Mouse (Mus musculus) thymus, postnatal 36 days (tissue): ENCODE measurements around the gene Apod.
A peak's percentile ranks its signal among the peaks of the same experiment; 100 is the strongest.
"Not testable (repeated sequence)": the region's sequence is repeated elsewhere in the genome, so short reads cannot be mapped to it uniquely, and the experiment has no call there.

Experiments
- DNase-seq, 2 experiments: peaks; one replicate each; pipeline ENCODE4 v3.0.0; 2022; ENCODE audit warnings: mixed read lengths in 2 of 2

Apod gene

GRCm38 (mm10) chr16:31320954-31321353 is 6.3 kb upstream of the Apod start:
- no peak for DNase-seq

GRCm38 (mm10) chr16:31319723-31320122 is 5.1 kb upstream of the Apod start:
- DNase-seq = not testable (repeated sequence)

- no peak for DNase-seq
Observed at GRCm38 (mm10) chr16:31319316-31319715, 4.7 kb upstream of the Apod start.

GRCm38 (mm10) chr16:31318418-31318817 is 3.8 kb upstream of the Apod start:
- DNase-seq = no peak

GRCm38 (mm10) chr16:31316246-31317143 is 1.9 kb upstream of the Apod start:
- not testable (repeated sequence) for DNase-seq

- no peak for DNase-seq
Observed at GRCm38 (mm10) chr16:31315294-31315693, 686 bp upstream of the Apod start.

- DNase-seq = no peak
Observed at GRCm38 (mm10) chr16:31313611-31314010, 997 bp downstream of the Apod start.

GRCm38 (mm10) chr16:31312296-31312695 is 2.3 kb downstream of the Apod start:
- DNase-seq = no peak

- DNase-seq = no peak
Observed at GRCm38 (mm10) chr16:31305199-31305919, 9.2 kb downstream of the Apod start.

- DNase-seq = no peak
Observed at GRCm38 (mm10) chr16:31303276-31303675, 11.3 kb downstream of the Apod start.

GRCm38 (mm10) chr16:31300883-31301532 is 13.6 kb downstream of the Apod start:
- no peak for DNase-seq

- no peak for DNase-seq
Observed at GRCm38 (mm10) chr16:31300467-31300866, 14.1 kb downstream of the Apod start.

- no peak for DNase-seq
Observed at GRCm38 (mm10) chr16:31299960-31300353, 14.7 kb downstream of the Apod start.

- DNase-seq = no peak
Observed at GRCm38 (mm10) chr16:31299164-31299959, 15.2 kb downstream of the Apod start.

GRCm38 (mm10) chr16:31297113-31297512 is 17.5 kb downstream of the Apod start:
- peak in 1 of 2 experiments; percentile 10 for DNase-seq

GRCm38 (mm10) chr16:31293761-31294160 is 20.8 kb downstream of the Apod start:
- DNase-seq = no peak

GRCm38 (mm10) chr16:31290751-31291365 is 23.8 kb downstream of the Apod start:
- DNase-seq = no peak

- no peak for DNase-seq
Observed at GRCm38 (mm10) chr16:31290281-31290680, 24.3 kb downstream of the Apod start.

- DNase-seq = no peak
Observed at GRCm38 (mm10) chr16:31287712-31288111, 26.9 kb downstream of the Apod start.

GRCm38 (mm10) chr16:31286801-31287488 is 27.7 kb downstream of the Apod start:
- no peak for DNase-seq

GRCm38 (mm10) chr16:31281981-31282380 is 32.6 kb downstream of the Apod start:
- no peak for DNase-seq
